Mouse (Mus musculus) myocyte (in vitro differentiated cells): ENCODE results near the gene Glmn.

ENCODE experiments used
- CEBPB ChIP-seq: IDR thresholded peaks from 2 replicates; pipeline ENCODE4 v1.6.1; 2011; ENCODE audit warnings: mild to moderate bottlenecking, moderate library complexity; ENCODE audit not compliant: poor library complexity, insufficient read depth, severe bottlenecking
- E2F4 ChIP-seq: IDR thresholded peaks from one replicate; pipeline ENCODE4 v1.6.1; 2011; ENCODE audit warnings: mild to moderate bottlenecking, control low read depth, moderate library complexity; ENCODE audit not compliant: insufficient read depth
- MAX ChIP-seq: IDR thresholded peaks from one replicate; pipeline ENCODE4 v1.6.1; 2011; ENCODE audit warnings: low read depth, mild to moderate bottlenecking, control low read depth
- MYOD1 ChIP-seq, 3 experiments: IDR thresholded peaks; one replicate each; pipeline ENCODE4 v1.6.1; 2011; ENCODE audit warnings: control low read depth in 2 of 3, low read depth in 2 of 3, mild to moderate bottlenecking in 2 of 3, moderate library complexity in 1 of 3; ENCODE audit not compliant: insufficient read length in 2 of 3, control insufficient read depth in 1 of 3
- MYOG ChIP-seq, 3 experiments: IDR thresholded peaks; one replicate each; pipeline ENCODE4 v1.6.1; 2011; ENCODE audit warnings: control low read depth in 2 of 3, low read depth in 2 of 3, mild to moderate bottlenecking in 2 of 3; ENCODE audit not compliant: insufficient read length in 2 of 3, control insufficient read depth in 1 of 3, insufficient read depth in 1 of 3
- POLR2A ChIP-seq: IDR thresholded peaks from one replicate; pipeline ENCODE4 v1.6.1; 2011; ENCODE audit warnings: low read depth, mild to moderate bottlenecking, control low read depth, moderate library complexity; ENCODE audit not compliant: insufficient read length
- TCF12 ChIP-seq: IDR thresholded peaks from one replicate; pipeline ENCODE4 v1.6.1; 2011; ENCODE audit warnings: mild to moderate bottlenecking, control low read depth; ENCODE audit not compliant: poor library complexity, insufficient read depth, severe bottlenecking
- USF1 ChIP-seq: IDR thresholded peaks from one replicate; pipeline ENCODE4 v1.6.1; 2011; ENCODE audit warnings: low read depth, mild to moderate bottlenecking, control low read depth, moderate library complexity

DNA sequence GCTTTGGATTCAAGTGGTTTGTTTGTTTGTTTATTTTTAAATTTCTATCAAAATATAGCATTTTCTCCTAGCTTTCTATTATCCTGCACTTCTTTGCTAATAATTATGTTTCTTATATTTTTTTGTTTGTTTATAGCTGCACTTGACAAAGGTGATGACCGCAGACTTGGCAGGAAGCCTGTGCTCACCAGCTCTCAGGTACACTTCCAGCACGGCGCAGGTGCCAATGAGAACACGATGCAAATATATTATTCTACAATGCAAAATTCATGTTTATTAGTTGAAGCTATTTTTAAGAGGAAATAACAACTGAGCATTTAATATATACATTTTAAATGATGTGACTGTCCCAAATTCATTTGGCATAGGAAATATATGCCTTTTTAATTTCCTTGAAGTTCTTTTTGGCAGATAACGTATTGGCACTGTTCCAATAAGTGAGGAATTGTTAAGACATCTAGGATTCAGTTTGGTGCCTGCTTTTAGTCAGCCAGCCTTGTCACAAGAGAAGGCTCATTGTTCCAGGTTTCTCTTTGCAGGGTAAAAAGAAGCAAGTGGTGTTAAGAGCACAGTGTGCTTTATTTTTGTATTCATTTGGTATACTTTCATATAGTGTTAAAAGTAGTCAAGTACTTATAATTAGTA is 97.7 kb downstream of the Glmn start:
- TF ChIP-seq MAX (no peak), POLR2A (no peak), MYOD1 (IDR thresholded peaks at IDR 0.05; ENCODE audit: control insufficient read depth in 1 of 3, insufficient read length in 2 of 3, low read depth in 2 of 3) (no peak), E2F4 (no peak), USF1 (no peak), TCF12 (no peak), MYOG (IDR thresholded peaks at IDR 0.05; ENCODE audit: control insufficient read depth in 1 of 3, insufficient read depth in 1 of 3, insufficient read length in 2 of 3, low read depth in 2 of 3) (no peak), CEBPB (no peak)
